In the genomic region with DNA sequence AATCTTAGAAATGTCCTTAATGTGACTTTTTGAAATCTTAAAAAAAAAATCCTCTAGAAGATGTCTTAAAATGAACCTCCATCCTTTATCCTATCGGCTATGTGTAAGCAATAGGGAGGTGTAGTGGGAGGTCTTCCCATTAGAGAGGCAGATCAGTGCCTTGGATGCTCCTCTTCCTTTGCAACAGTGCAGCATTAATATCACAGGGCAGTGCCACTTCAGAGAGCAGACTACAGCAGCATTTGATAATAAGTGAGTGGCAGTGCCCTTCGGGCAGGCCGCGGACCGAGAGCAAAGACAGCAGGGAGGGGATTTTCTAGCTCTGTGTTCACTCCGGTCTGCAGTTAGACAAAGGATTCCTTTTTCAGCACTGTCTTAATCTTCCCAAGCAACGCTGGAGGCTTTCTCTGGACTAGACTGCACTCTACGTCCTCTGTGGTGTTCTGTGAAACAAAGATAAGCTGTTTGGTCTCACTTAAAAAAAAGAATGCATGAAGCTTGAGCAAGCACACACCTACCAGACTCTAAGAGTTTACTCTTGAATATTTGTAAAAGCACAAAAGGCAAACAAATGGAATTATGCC, we compare ENCODE assay signal across 15 mouse cellular contexts.
A peak's percentile ranks its signal among the peaks of the same experiment; 100 is the strongest.
DNase-seq lines count a peak whose midpoint lies in the region; ATAC-seq and TF ChIP-seq lines count a peak whose summit lies in the region.
"Had no signal": no experiment of that assay in that cellular context is flagged by ENCODE, and none has a peak within 500 bp of the region (broad histone marks: within the 10 kb centered on the region; RNA-seq: fewer than 3 reads in every experiment).

No protein-coding gene starts in this region.

- no peaks in the 10 kb centered on the region for H3K36me3 ChIP-seq in forebrain, embryonic 16.5 days (ENCODE audit: control insufficient read depth, insufficient read depth)
- H3K36me3 ChIP-seq in forebrain, embryonic 12.5 days (replicated peaks) = no peaks in the 10 kb centered on the region
- H3K36me3 ChIP-seq in liver, embryonic 14.5 days (replicated peaks; ENCODE audit: control insufficient read depth, insufficient read depth, low read depth) = no peaks in the 10 kb centered on the region
- no peaks in the 10 kb centered on the region for H3K36me3 ChIP-seq in liver, postnatal 0 days (replicated peaks; ENCODE audit: insufficient read depth, low read length)
- H3K36me3 ChIP-seq in embryonic facial prominence, embryonic 14.5 days (ENCODE audit: control insufficient read depth, insufficient read depth, low read length) = no peaks in the 10 kb centered on the region
- no peaks in the 10 kb centered on the region for H3K36me3 ChIP-seq in midbrain, embryonic 16.5 days (ENCODE audit: control insufficient read depth, insufficient read depth, low read length)
- H3K36me3 ChIP-seq: embryonic facial prominence, embryonic 12.5 days; kidney, embryonic 15.5 days; limb, embryonic 15.5 days had no signal

- no peaks in the 10 kb centered on the region for H3K9me3 ChIP-seq in forebrain, embryonic 16.5 days (ENCODE audit: control insufficient read depth, low read length)
- no peaks in the 10 kb centered on the region for H3K9me3 ChIP-seq in forebrain, embryonic 12.5 days
- H3K9me3 ChIP-seq in liver, embryonic 14.5 days (ENCODE audit: control insufficient read depth, low read length) = no peaks in the 10 kb centered on the region
- no peaks in the 10 kb centered on the region for H3K9me3 ChIP-seq in liver, postnatal 0 days (ENCODE audit: low read length)
- H3K9me3 ChIP-seq in embryonic facial prominence, embryonic 14.5 days (ENCODE audit: control insufficient read depth, low read length) = no peaks in the 10 kb centered on the region
- no peaks in the 10 kb centered on the region for H3K9me3 ChIP-seq in midbrain, embryonic 16.5 days (replicated peaks; ENCODE audit: control insufficient read depth, low read length, poor library complexity, severe bottlenecking)
- H3K9me3 ChIP-seq: embryonic facial prominence, embryonic 12.5 days; kidney, embryonic 15.5 days; limb, embryonic 15.5 days had no signal

- 0 out of 2 replicates have a peak, but pooled peaks cover 5% of the 10 kb centered on the region for H3K4me1 ChIP-seq in forebrain, embryonic 16.5 days (replicated peaks; ENCODE audit: control insufficient read depth, insufficient read depth, low read length)
- H3K4me1 ChIP-seq in forebrain, embryonic 12.5 days = no peaks in the 10 kb centered on the region; the same call in 1 of the 2 replicates
- no peaks in the 10 kb centered on the region for H3K4me1 ChIP-seq in liver, embryonic 14.5 days (replicated peaks; ENCODE audit: control insufficient read depth in 2 of 2, insufficient read depth in 2 of 2, low read length in 1 of 2)
- no peaks in the 10 kb centered on the region for H3K4me1 ChIP-seq in liver, postnatal 0 days (ENCODE audit: insufficient read depth)
- H3K4me1 ChIP-seq in embryonic facial prominence, embryonic 14.5 days (ENCODE audit: control insufficient read depth, insufficient read depth, low read length) = no peaks in the 10 kb centered on the region
- no peaks in the 10 kb centered on the region for H3K4me1 ChIP-seq in midbrain, embryonic 16.5 days (ENCODE audit: control insufficient read depth, insufficient read depth, low read length)
- H3K4me1 ChIP-seq: embryonic facial prominence, embryonic 12.5 days; kidney, embryonic 15.5 days; limb, embryonic 15.5 days had no signal

- no peak for TF ChIP-seq CTCF in liver, embryonic 14.5 days (IDR thresholded peaks at IDR 0.05; ENCODE audit: low read depth)
- no peak for TF ChIP-seq CTCF in liver, postnatal 0 days (IDR thresholded peaks at IDR 0.05; ENCODE audit: low read depth)

- 0 out of 2 replicates have a peak, but pooled peaks have one; percentile 31 for ATAC-seq in forebrain, embryonic 16.5 days
- no peak for ATAC-seq in forebrain, embryonic 12.5 days (ENCODE audit: low FRiP score)
- ATAC-seq in liver, embryonic 14.5 days (ENCODE audit: insufficient read depth) = peak; percentile 74
- no peak for ATAC-seq in liver, postnatal 0 days
- no peak for ATAC-seq in embryonic facial prominence, embryonic 14.5 days (ENCODE audit: low read depth)
- ATAC-seq in midbrain, embryonic 16.5 days = peak; percentile 64; the same call in 1 of the 2 replicates
- ATAC-seq: inflammation-experienced regulatory T-cells, adult 6 months had no signal

- H3K27me3 ChIP-seq in forebrain, embryonic 16.5 days (replicated peaks; ENCODE audit: control insufficient read depth, insufficient read depth, low read length) = no peaks in the 10 kb centered on the region
- H3K27me3 ChIP-seq in forebrain, embryonic 12.5 days = no peaks in the 10 kb centered on the region
- H3K27me3 ChIP-seq in liver, embryonic 14.5 days (ENCODE audit: control insufficient read depth, insufficient read depth, low read length) = no peaks in the 10 kb centered on the region
- no peaks in the 10 kb centered on the region for H3K27me3 ChIP-seq in liver, postnatal 0 days (ENCODE audit: insufficient read depth, low read length)
- H3K27me3 ChIP-seq in embryonic facial prominence, embryonic 14.5 days (replicated peaks; ENCODE audit: control insufficient read depth, insufficient read depth, low read length) = no peaks in the 10 kb centered on the region
- no peaks in the 10 kb centered on the region for H3K27me3 ChIP-seq in midbrain, embryonic 16.5 days (ENCODE audit: control insufficient read depth, insufficient read depth, low read depth, low read length)
- H3K27me3 ChIP-seq: embryonic facial prominence, embryonic 12.5 days; kidney, embryonic 15.5 days; limb, embryonic 15.5 days had no signal

- no peak overlapping the region for H3K9ac ChIP-seq in forebrain, embryonic 16.5 days (replicated peaks; ENCODE audit: low read depth, low read length)
- no peak overlapping the region for H3K9ac ChIP-seq in forebrain, embryonic 12.5 days
- H3K9ac ChIP-seq in liver, embryonic 14.5 days (replicated peaks) = no peak overlapping the region
- H3K9ac ChIP-seq in liver, postnatal 0 days (replicated peaks) = no peak overlapping the region
- H3K9ac ChIP-seq in embryonic facial prominence, embryonic 14.5 days (ENCODE audit: low read depth, low read length) = no peak overlapping the region
- no peak overlapping the region for H3K9ac ChIP-seq in midbrain, embryonic 16.5 days (ENCODE audit: low read depth, low read length)
- H3K9ac ChIP-seq: embryonic facial prominence, embryonic 12.5 days; kidney, embryonic 15.5 days; limb, embryonic 15.5 days had no signal

- no peak overlapping the region for H3K27ac ChIP-seq in forebrain, embryonic 16.5 days (ENCODE audit: low read length)
- no peak overlapping the region for H3K27ac ChIP-seq in forebrain, embryonic 12.5 days
- no peak overlapping the region for H3K27ac ChIP-seq in liver, embryonic 14.5 days
- H3K27ac ChIP-seq in liver, postnatal 0 days (ENCODE audit: low read depth) = no peak overlapping the region
- no peak overlapping the region for H3K27ac ChIP-seq in embryonic facial prominence, embryonic 14.5 days (replicated peaks; ENCODE audit: low read depth, low read length)
- H3K27ac ChIP-seq in midbrain, embryonic 16.5 days (ENCODE audit: low read length) = peak overlapping the region; percentile 0; the same call in 1 of the 2 replicates
- H3K27ac ChIP-seq: embryonic facial prominence, embryonic 12.5 days; kidney, embryonic 15.5 days; limb, embryonic 15.5 days had no signal

- TF ChIP-seq EP300 in liver, embryonic 14.5 days (IDR thresholded peaks at IDR 0.05; ENCODE audit: low read depth) = no peak
- TF ChIP-seq EP300 in liver, postnatal 0 days (IDR thresholded peaks at IDR 0.05; ENCODE audit: low read depth) = no peak

- peak in 2 of 3 experiments; percentile 3 to 10 for DNase-seq in liver, embryonic 14.5 days (ENCODE audit: low read depth in 3 of 3, low spot score in 3 of 3)
- DNase-seq in liver, postnatal 0 days = no peak
- peak; percentile 1 for DNase-seq in embryonic facial prominence, embryonic 14.5 days (ENCODE audit: low spot score)
- no peak for DNase-seq in c-Kit-positive CD71-positive TER-119-positive erythroid progenitor cells, embryonic 14.5 days (ENCODE audit: low spot score)
- DNase-seq in right cerebral cortex, postnatal 25 days = no peak
- DNase-seq: adrenal gland, postnatal 36 days; lung, postnatal 36 days; right cerebral cortex, postnatal 14 days had no signal

- H3K4me3 ChIP-seq in forebrain, embryonic 16.5 days (replicated peaks; ENCODE audit: low read length) = no peak overlapping the region
- no peak overlapping the region for H3K4me3 ChIP-seq in forebrain, embryonic 12.5 days (replicated peaks)
- H3K4me3 ChIP-seq in liver, embryonic 14.5 days (ENCODE audit: insufficient read depth in 1 of 2, low read depth in 2 of 2, low read length in 2 of 2) = no peak overlapping the region
- no peak overlapping the region for H3K4me3 ChIP-seq in liver, postnatal 0 days (ENCODE audit: low read depth, low read length)
- no peak overlapping the region for H3K4me3 ChIP-seq in embryonic facial prominence, embryonic 14.5 days (ENCODE audit: low read depth, low read length)
- no peak overlapping the region for H3K4me3 ChIP-seq in midbrain, embryonic 16.5 days (ENCODE audit: low read depth, low read length)
- H3K4me3 ChIP-seq: embryonic facial prominence, embryonic 12.5 days; kidney, embryonic 15.5 days; limb, embryonic 15.5 days had no signal

- WGBS in forebrain, embryonic 16.5 days = 16% methylated on average over 8 of the region's 8 CpGs
- WGBS in forebrain, embryonic 12.5 days = 18% methylated on average over 8 of the region's 8 CpGs
- 38% methylated on average over 8 of the region's 8 CpGs for WGBS in liver, embryonic 14.5 days (ENCODE audit: insufficient replicate concordance)
- WGBS in liver, postnatal 0 days (ENCODE audit: insufficient replicate concordance) = 52% methylated on average over 8 of the region's 8 CpGs
- 34% methylated on average over 8 of the region's 8 CpGs for WGBS in embryonic facial prominence, embryonic 14.5 days
- WGBS in midbrain, embryonic 16.5 days = 17% methylated on average over 8 of the region's 8 CpGs

- H3K4me2 ChIP-seq in forebrain, embryonic 16.5 days (ENCODE audit: low read length) = no peak overlapping the region
- H3K4me2 ChIP-seq in forebrain, embryonic 12.5 days = no peak overlapping the region
- H3K4me2 ChIP-seq in liver, embryonic 14.5 days (ENCODE audit: low read depth) = no peak overlapping the region
- no peak overlapping the region for H3K4me2 ChIP-seq in liver, postnatal 0 days (ENCODE audit: low read depth, low read length)
- H3K4me2 ChIP-seq in embryonic facial prominence, embryonic 14.5 days (ENCODE audit: low read depth, low read length) = no peak overlapping the region; the same call in 1 of the 2 replicates
- H3K4me2 ChIP-seq in midbrain, embryonic 16.5 days (ENCODE audit: low read length) = no peak overlapping the region
- H3K4me2 ChIP-seq: embryonic facial prominence, embryonic 12.5 days; kidney, embryonic 15.5 days; limb, embryonic 15.5 days had no signal

Comparison
In these comparisons a context has a peak if more than half of its experiments do, and no peak if none do; other contexts are left out.
1. ATAC-seq: peak in forebrain, embryonic 16.5 days (single experiment), liver, embryonic 14.5 days (single experiment) and midbrain, embryonic 16.5 days (single experiment); none in forebrain, embryonic 12.5 days (single experiment), liver, postnatal 0 days (single experiment) and embryonic facial prominence, embryonic 14.5 days (single experiment).
2. DNase-seq: peak in liver, embryonic 14.5 days (2 of 3) and embryonic facial prominence, embryonic 14.5 days (single experiment); none in liver, postnatal 0 days (single experiment), c-Kit-positive CD71-positive TER-119-positive erythroid progenitor cells, embryonic 14.5 days (single experiment) and right cerebral cortex, postnatal 25 days (single experiment).